Mouse (Mus musculus) ovary, postnatal 14 days (tissue): ENCODE results near the gene Dusp14.

Source experiments
- DNase-seq: peaks from one replicate; pipeline ENCODE4 v3.0.0; 2022; ENCODE audit warnings: low spot score

Dusp14 gene

GRCm38 (mm10) chr11:84016147-84016809, 52.8 kb downstream of the Dusp14 start:
- no peak for DNase-seq

GRCm38 (mm10) chr11:84013105-84013504, 56.0 kb downstream of the Dusp14 start:
- no peak for DNase-seq

- DNase-seq: no peak
Observed at GRCm38 (mm10) chr11:84011576-84011975, 57.5 kb downstream of the Dusp14 start.

GRCm38 (mm10) chr11:84011050-84011449, 58.0 kb downstream of the Dusp14 start:
- no peak for DNase-seq

GRCm38 (mm10) chr11:84010411-84010810, 58.6 kb downstream of the Dusp14 start:
- DNase-seq: no peak

GRCm38 (mm10) chr11:84009001-84009400, 60.1 kb downstream of the Dusp14 start:
- DNase-seq: no peak

- no peak for DNase-seq
Observed at GRCm38 (mm10) chr11:84003986-84004385, 65.1 kb downstream of the Dusp14 start.

- no peak for DNase-seq
Observed at GRCm38 (mm10) chr11:84001257-84001656, 67.8 kb downstream of the Dusp14 start.

- DNase-seq: no peak
Observed at GRCm38 (mm10) chr11:83999411-83999915, 69.6 kb downstream of the Dusp14 start.

- no peak for DNase-seq
Observed at GRCm38 (mm10) chr11:83998993-83999392, 70.1 kb downstream of the Dusp14 start.
